Mouse (Mus musculus): ENCODE measurements around the gene Gm17268.

GRCm38 (mm10) chr11:82066953-82067571 is 28.7 kb upstream of the Gm17268 start:
- no peak for TF ChIP-seq CTCF (IDR thresholded peaks at IDR 0.05; ENCODE audit: extremely low read depth, insufficient read depth, low read length)
- TF ChIP-seq POLR2A (IDR thresholded peaks at IDR 0.05; ENCODE audit: extremely low read depth, insufficient read depth, low read length), result no peak
